Mouse (Mus musculus): Measurements from ENCODE around the gene Spsb3.
A peak's percentile ranks its signal among the peaks of the same experiment; 100 is the strongest.

DNA sequence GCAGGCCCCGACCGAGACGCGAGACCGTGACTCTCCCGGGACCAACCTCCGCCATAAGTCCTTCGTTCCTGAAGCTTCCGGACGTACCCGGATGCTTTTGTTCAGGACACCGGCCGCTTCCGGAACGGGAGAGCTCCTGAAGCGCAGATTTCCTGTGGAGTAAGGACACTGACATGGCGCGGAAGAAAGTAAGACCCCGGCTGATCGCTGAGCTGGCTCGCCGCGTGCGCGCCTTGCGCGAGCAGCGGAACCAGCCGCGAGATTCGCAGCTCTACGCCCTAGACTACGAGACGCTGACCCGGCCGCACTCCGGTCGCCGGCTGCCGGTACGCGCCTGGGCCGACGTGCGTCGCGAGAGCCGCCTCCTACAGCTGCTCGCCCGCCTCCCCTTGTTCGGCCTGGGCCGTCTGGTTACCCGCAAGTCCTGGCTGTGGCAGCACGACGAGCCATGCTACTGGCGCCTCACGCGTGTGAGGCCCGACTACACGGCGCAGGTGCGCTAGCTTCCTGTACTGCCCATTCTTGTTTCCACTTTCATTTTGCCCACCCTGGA lies 8.6 kb downstream of the Spsb3 start, which contains the start of the genes Eme2 and Mrps34:
- TF ChIP-seq MAZ (IDR thresholded peaks at IDR 0.05; ENCODE audit: low read depth, low read length) (0 out of 2 replicates have a peak, but pooled peaks have one; percentile 30), CTCF (conservative IDR thresholded peaks at IDR 0.05 in 1 of 2, IDR thresholded peaks at IDR 0.05 in 1 of 2; ENCODE audit: low read depth in 2 of 2, low read length in 2 of 2) (no peak), EP300 (IDR thresholded peaks at IDR 0.05; ENCODE audit: low read length) (no peak), MXI1 (IDR thresholded peaks at IDR 0.05; ENCODE audit: low read depth, low read length) (peak; percentile 85; the same call in 1 of the 2 replicates), HCFC1 (IDR thresholded peaks at IDR 0.05; ENCODE audit: low read depth, low read length) (peak; percentile 88), MAX (IDR thresholded peaks at IDR 0.05; ENCODE audit: low read length) (no peak; the same call in 1 of the 2 replicates), E2F4 (IDR thresholded peaks at IDR 0.05; ENCODE audit: insufficient replicate concordance, low read depth, low read length) (no peak), POLR2A (IDR thresholded peaks at IDR 0.05; ENCODE audit: low read depth, low read length) (peak; percentile 92), TBP (conservative IDR thresholded peaks at IDR 0.05; ENCODE audit: low read depth, low read length) (peak; percentile 84), ZC3H11A (IDR thresholded peaks at IDR 0.05; ENCODE audit: low read depth, low read length) (no peak), POLR2AphosphoS2 (IDR thresholded peaks at IDR 0.05; ENCODE audit: low read depth, low read length) (no peak), CHD1 (IDR thresholded peaks at IDR 0.05; ENCODE audit: low read depth, low read length) (no peak; the same call in 1 of the 2 replicates)

Measured in CH12.LX (cell line).